Mouse (Mus musculus): ENCODE results near the gene Wdr63.

The Wdr63 gene

GRCm38 (mm10) chr3:146107921-146108571 lies at the start of gene Wdr63:
Gene Wdr63 (minus strand): TSS chr3:146108130.
- DNase-seq (ENCODE audit: low spot score), result peak; percentile 56

GRCm38 (mm10) chr3:146156811-146157210 lies 48.9 kb upstream of the Wdr63 start:
- no peak for DNase-seq (ENCODE audit: low spot score)

DNA sequence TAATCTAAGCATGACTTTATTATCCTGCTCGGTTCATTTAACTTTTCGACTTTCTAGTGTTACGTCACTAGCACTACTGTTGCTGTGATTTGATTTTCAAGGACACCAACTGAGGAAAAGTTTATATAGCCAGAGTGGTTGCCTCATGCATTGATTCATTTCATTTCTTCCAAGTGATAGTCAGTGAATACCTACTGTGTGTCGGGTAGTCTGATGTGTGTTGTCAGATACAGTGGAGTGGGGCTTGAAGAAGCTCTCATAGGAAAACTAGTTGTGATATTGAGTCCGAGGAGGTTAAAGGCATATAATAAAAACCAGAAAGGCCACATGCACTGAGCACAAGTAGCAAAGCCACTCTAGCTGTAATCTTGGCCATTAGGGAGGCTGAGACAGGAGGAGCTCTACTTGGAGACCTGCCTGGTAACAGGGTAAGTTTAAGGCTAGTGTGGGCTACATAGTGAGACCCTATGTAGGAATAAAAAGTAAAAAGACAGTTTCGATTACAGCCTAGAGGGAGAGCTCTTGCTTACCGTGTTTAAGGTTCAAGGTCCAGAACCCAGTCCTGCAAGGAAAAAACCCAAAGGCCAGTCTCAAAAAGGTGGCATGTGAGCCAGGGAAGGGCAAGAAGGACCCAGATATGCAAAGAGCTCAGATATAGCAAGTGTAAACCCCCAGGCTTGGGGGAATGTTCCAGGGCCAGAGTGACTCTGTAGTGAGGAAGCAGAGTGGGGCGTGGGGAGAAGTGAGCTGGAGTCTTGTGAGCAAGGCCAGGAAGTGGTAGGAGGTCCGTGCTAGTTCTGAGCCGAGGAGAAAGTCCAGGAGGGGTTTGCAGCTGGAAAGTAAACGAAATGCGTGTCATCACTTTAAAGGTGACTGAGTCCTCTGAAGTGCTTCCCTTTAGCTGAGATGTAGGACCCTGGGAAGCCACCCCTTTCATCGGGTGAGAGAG lies 48.0 kb upstream of the Wdr63 start:
- DNase-seq (ENCODE audit: low spot score), result peak; percentile 30

DNA sequence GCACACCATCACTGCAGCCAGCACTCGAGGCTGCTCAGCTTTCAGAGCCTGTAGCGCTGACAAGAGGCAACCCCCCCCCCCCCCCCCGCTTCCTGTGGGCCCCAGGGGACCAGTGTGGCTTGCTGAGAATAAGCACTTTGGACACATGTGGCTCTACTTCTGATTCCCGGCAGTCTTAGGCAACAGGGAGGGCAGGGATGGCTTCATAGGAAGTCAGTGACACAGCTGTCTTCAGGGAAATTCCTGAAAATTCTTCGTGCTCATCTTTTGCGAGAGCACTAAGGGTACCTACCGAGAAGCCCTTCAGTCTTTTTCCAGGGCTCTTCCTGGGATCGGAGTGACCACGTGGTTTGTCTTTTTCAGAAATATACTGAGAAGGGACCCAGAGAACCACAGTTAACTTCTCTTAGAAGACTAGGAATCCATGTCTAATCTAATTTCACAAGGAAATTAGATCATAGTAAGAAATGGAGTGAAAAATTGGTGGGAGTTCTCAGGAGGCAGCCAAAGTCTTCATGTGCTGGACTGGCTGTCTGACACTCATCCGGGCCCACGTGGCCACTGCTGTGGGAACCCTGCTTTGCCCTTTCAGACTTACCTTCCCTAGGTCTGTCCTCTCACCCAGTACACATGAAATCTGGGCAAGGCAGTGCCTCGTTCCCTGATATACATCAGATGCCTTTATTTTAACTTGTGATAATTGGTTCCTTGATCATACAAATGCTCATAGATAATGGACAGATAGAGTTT lies 46.1 kb upstream of the Wdr63 start:
- DNase-seq (ENCODE audit: low spot score), result no peak

GRCm38 (mm10) chr3:146152913-146153312 lies 45.0 kb upstream of the Wdr63 start:
- no peak for DNase-seq (ENCODE audit: low spot score)

GRCm38 (mm10) chr3:146152348-146152747 lies 44.4 kb upstream of the Wdr63 start:
- DNase-seq (ENCODE audit: low spot score), result peak; percentile 34

DNA sequence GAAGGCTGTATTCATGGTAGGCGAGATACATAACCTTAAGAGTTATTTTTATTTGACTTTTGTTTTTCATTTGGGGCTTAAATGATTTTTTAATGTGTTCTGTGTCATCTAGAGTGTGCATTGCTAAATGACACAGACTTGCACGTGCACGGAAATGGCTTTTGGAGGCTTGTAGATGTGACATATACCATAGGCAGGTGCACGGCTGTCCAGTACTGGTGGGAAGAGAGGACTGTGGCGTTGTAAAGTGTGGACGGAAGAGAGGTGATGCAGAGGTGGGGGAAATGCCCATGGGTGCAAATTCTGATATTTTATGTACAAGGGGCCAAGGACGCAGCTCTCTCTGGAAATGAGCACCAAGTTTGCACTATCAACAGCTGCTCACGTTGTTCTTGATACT lies 43.8 kb upstream of the Wdr63 start:
- DNase-seq (ENCODE audit: low spot score), result no peak

GRCm38 (mm10) chr3:146151328-146151727 lies 43.4 kb upstream of the Wdr63 start:
- no peak for DNase-seq (ENCODE audit: low spot score)

- DNase-seq (ENCODE audit: low spot score), result peak; percentile 57
These were observed 42.6 kb upstream of the Wdr63 start for GRCm38 (mm10) chr3:146150560-146150959.

DNA sequence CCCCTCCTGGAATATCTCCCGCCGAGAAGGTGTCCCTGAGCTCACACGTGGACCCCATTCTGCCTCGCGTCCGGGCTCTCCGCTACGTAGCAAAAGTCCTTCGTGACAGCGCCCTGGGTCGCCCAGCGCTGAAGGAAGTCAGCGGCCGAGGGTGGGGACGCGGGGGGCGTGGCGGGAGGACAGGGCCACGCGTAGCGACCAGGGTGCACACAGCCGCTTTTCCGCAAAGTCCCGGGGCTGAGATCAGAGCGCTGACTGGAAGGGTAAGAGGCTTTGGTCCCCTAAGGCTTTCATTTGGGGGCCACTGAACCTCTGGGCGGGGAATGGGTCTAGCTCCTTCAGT lies 42.1 kb upstream of the Wdr63 start:
- peak; percentile 59 for DNase-seq (ENCODE audit: low spot score)

- DNase-seq (ENCODE audit: low spot score), result no peak
These were observed 41.5 kb upstream of the Wdr63 start, which contains the start of gene Mcoln2 for GRCm38 (mm10) chr3:146149156-146150057. Gene Mcoln2 (plus strand): TSS chr3:146149833.

GRCm38 (mm10) chr3:146146131-146146530 lies 38.2 kb upstream of the Wdr63 start:
- no peak for DNase-seq (ENCODE audit: low spot score)

DNA sequence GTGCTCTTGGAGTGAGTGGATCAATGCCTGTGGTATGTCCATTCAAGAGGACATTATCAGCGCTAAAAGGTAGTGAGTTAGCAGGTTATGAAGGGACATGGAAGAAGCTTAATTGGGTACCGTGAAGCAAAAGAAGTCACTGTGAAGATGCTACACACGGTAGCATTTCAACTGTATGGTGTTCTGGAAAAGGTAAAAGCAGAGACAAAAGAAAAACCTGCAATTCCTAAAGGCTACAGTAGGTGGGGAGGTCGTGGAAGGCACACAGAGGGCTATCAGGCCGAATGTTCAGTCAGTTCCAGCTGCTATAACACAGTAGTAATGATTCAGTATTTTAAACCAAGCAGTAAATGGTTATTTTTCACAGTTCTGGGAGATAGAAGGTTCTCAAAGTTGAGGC lies 37.6 kb upstream of the Wdr63 start:
- peak; percentile 33 for DNase-seq (ENCODE audit: low spot score)

DNA sequence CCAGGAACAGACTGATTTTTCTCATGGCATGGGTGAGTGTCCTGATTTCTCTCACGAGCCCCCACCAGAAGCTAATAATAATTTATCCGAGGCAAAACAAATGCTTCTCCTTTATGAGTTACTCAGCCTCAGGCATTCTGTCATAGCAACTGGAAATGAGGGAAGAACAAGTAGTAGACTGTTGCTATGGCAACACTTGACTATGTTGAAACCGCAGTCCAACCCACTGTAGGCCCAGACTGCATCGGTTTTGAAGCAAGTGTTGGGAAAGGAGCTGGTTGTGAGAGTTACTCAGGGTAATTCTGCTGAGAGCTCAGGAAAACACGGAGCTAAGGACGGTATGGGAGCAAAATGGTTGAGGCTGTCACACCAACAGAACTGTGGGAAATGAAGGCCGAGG lies 34.6 kb upstream of the Wdr63 start:
- no peak for DNase-seq (ENCODE audit: low spot score)

DNA sequence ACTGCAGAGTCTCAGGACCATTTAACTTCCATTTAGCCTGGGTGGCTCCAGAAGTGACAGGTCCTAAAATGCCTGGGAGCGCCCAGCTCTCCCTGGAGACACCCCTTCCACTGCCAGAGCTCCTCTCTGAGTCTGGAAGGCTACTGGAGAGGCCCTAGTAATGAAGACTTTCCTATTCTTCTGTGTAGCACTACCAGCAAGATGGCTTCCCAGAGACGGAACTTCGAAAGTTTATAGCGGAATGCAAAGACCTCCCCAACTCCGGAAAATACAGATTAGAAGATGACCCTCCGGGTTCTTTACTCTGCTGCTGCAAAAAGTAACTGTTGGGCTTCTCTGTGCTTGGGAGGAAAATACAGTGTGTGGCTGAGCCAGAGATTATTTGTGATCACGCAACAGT lies 32.3 kb upstream of the Wdr63 start:
- DNase-seq (ENCODE audit: low spot score), result no peak

DNA sequence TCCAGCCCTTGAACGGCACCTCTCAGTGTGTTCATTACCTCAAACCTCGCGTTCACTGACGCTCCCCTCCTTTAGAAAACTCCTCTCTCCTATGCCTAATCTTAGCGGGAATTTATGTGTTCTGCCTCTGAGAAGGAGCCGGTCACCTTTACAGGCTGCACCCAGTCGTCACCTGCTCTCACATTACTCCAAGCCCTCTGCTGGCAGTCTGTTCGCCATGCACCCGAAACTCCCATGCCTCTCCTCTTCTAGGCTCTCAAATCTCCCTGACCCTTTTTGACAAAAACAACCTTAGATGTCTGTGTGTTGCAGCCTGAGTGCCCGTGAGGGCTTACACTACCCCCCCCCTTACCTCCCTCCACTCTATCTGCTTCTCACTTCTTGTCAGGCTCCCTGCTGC lies 28.5 kb upstream of the Wdr63 start:
- no peak for DNase-seq (ENCODE audit: low spot score)

GRCm38 (mm10) chr3:146135417-146135816 lies 27.5 kb upstream of the Wdr63 start:
- no peak for DNase-seq (ENCODE audit: low spot score)

- DNase-seq (ENCODE audit: low spot score), result no peak
These were observed 26.9 kb upstream of the Wdr63 start for GRCm38 (mm10) chr3:146134834-146135233.

DNA sequence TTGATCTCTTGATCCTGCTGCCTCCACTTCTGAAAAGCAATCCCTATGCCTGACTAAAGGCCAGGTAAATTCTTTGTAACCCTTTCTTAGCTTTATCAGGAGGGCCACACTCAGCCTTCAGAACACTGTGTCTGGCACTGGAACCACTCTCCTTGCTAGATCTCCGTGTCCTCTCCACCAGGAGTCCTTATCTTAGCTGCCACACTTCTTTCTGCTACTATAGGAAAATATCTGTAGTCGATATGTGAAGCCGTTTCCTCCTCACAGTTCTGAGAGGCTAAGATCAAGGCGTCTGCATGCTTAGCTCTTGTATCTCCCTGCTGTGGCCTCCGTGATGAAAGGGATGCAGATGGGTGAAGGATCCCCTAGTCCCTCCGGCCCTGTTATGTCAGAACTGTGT lies 19.3 kb upstream of the Wdr63 start:
- no peak for DNase-seq (ENCODE audit: low spot score)

DNA sequence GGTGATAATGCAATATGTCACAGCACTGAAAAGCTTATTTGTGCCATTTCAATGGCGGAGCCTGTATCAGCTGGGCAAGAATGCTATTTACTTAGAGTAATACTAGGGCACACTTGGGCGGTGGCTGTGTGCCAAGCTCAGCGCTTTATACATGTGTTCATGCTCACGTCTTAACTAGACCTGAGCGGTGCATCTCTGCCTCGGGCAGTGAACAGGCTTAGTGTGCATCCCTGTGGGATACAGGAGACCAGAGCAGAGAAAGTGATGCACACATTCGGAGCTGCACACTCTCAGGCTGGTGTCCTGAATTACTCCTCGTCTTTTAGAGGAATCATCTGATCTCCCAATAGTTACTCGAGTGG lies 15.5 kb upstream of the Wdr63 start:
- no peak for DNase-seq (ENCODE audit: low spot score)

DNA sequence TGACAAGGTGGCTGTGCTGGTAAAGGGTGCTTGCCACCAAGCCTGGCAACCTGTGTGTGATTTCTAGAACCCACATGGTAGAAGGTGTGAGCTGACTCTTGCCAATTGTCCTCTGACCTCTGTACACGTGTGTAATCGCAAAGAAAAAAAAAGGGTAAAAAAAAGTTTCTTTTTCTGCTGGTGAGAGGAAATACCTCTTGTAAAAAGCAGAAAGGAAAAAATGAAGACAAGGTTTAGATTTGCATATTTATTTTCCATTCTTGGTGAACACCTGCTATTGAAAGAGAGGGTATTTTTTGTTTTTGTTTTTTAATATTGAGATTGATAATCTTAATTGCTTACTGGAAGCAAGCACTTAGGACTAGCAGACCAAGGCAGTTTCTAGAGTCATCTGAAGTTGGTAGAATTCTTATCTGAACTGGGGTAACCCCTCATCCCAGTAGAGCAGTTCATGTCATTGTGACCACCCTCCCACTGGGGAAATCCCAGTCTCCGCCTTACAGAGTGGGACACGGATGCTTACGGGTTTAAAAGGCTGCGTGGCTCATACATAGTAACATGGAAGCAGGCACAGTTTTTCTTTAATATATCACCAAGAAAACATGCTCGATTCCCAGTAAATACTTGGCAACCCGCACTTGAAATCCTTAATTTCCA lies 15.0 kb upstream of the Wdr63 start:
- no peak for DNase-seq (ENCODE audit: low spot score)

All from T-cell, adult 2 months (primary cell).